Mouse (Mus musculus) brain, embryonic 14.5 days (tissue): ENCODE measurements around the gene Asxl1.
A peak's percentile ranks its signal among the peaks of the same experiment; 100 is the strongest.

ENCODE experiments used
- CTCF ChIP-seq: fragments of 200-500 bp; IDR thresholded peaks from 2 replicates; pipeline ENCODE4 v1.5.1; 2012; ENCODE audit warnings: inconsistent platforms, mild to moderate bottlenecking, moderate library complexity, borderline replicate concordance; ENCODE audit not compliant: insufficient read depth, insufficient read length; ENCODE audit errors: extremely low read depth
- POLR2A ChIP-seq: fragments of 200-500 bp; IDR thresholded peaks from 2 replicates; pipeline ENCODE4 v1.6.1; 2012; ENCODE audit warnings: mild to moderate bottlenecking, inconsistent platforms, borderline replicate concordance; ENCODE audit not compliant: poor library complexity, insufficient read depth, insufficient read length, severe bottlenecking; ENCODE audit errors: extremely low read depth

DNA sequence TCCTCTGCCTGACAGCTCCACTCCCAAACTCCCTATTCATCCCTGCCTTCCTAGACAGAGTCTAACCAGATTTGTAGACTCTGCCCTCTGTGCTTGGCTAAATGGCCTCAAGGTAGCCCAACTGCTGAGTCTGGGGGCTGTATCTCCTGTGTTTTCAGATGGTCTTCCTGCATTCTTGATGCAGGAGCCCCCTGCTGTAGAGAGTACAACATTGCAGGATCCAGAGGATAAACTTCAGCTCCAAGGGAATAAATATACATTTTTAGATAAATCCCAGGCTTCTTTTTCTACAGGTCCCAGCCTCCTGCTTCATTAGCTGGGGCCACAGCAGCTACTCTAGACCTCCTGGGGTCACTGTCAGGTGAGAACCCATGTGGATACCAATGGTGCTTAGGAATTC is 75.6 kb downstream of the Asxl1 start:
- TF ChIP-seq POLR2A (no peak), CTCF (peak; percentile 52; the same call in 1 of the 2 replicates)
